Mouse (Mus musculus) midbrain, embryonic 16.5 days (tissue): Measurements from ENCODE around the gene Slc9a3r1. TPM values are rescaled to one million over a fixed set of nuclear protein-coding genes. Genes with fewer than 3 reads are reported as not detected.

Source experiments
- ATAC-seq: fragments of 200-750 bp; cut with Nextera tagmentation; 2 replicates; pipeline ENCODE4 v1.8.0; 2017; ENCODE audit warnings: moderate TSS enrichment
- H3K27ac ChIP-seq: fragments of 300-500 bp; sonication (generic); 2 replicates; pipeline ENCODE4 v1.5.1; 2014; ENCODE audit warnings: mild to moderate bottlenecking, low read length, mixed read lengths
- H3K27me3 ChIP-seq: fragments of 300-500 bp; sonication (generic); 2 replicates; pipeline ENCODE4 v1.6.1; 2014; ENCODE audit warnings: low read depth, low read length, mixed read lengths; ENCODE audit not compliant: control insufficient read depth, insufficient read depth
- H3K36me3 ChIP-seq: fragments of 300-500 bp; sonication (generic); 2 replicates; pipeline ENCODE4 v1.6.1; 2014; ENCODE audit warnings: mild to moderate bottlenecking, low read length, moderate library complexity, mixed read lengths; ENCODE audit not compliant: control insufficient read depth, insufficient read depth
- H3K4me1 ChIP-seq: fragments of 300-500 bp; sonication (generic); 2 replicates; pipeline ENCODE4 v1.6.1; 2014; ENCODE audit warnings: mild to moderate bottlenecking, low read length, mixed read lengths; ENCODE audit not compliant: control insufficient read depth, insufficient read depth
- H3K4me2 ChIP-seq: fragments of 300-500 bp; sonication (generic); 2 replicates; pipeline ENCODE4 v1.6.1; 2014; ENCODE audit warnings: mild to moderate bottlenecking, low read length, mixed read lengths
- H3K4me3 ChIP-seq: fragments of 300-500 bp; sonication (generic); 2 replicates; pipeline ENCODE4 v1.5.1; 2014; ENCODE audit warnings: low read depth, mild to moderate bottlenecking, low read length, moderate library complexity, mixed read lengths
- H3K9ac ChIP-seq: fragments of 300-500 bp; sonication (generic); 2 replicates; pipeline ENCODE4 v1.6.1; 2014; ENCODE audit warnings: low read depth, low read length, mixed read lengths
- H3K9me3 ChIP-seq: fragments of 300-500 bp; sonication (generic); replicated peaks from 2 replicates; pipeline ENCODE4 v1.6.1; 2014; ENCODE audit warnings: mild to moderate bottlenecking, low read length, mixed read lengths; ENCODE audit not compliant: control insufficient read depth, poor library complexity, severe bottlenecking
- WGBS: fragments of 180-500 bp; shearing (Covaris S2); extraction: QIAGEN DNeasy Blood & Tissue Kit; methylation state at CpG from one replicate; pipeline ENCODE4 v1.1.7; 2014; 5-methylcytosine and 5-hydroxymethylcytosine counted together
- polyA plus RNA-seq: library from polyadenylated mRNA; unstranded; fragments of >200 nt; fragmentation: Nextera tagmentation; extraction: Ambion mirVana; gene quantifications from 2 replicates; pipeline ENCODE4 v1.2.1, GENCODE M21; 2015

Slc9a3r1 gene
- polyA plus RNA-seq, 1 experiment from 2014 or later = 57.5 TPM

DNA sequence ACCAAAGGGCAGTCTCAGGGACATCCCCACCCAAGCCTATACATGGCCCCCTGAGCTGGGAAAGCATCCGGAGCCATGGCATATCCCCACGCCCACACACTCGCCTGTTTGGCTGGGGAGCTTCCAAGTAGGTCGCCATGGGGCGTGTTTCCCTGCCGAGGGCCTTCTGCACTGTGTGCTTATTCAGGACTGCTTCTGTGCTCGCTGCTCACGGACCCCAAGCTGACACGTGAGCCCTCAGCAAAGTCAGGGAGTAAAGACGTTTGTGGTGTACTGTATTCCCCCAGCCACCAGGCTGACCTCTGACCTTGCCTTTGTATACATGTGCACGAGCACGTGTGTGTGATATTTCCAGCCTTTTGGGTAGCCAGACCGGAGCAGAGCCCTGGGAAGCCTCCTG is 49.0 kb downstream of the Slc9a3r1 start:
- Histone ChIP-seq H3K27ac (no peak overlapping the region), H3K36me3 (0 out of 2 replicates have a peak, but pooled peaks cover 8% of the 10 kb centered on the region), H3K9me3 (no peaks in the 10 kb centered on the region), H3K4me2 (no peak overlapping the region), H3K4me3 (no peak overlapping the region), H3K9ac (no peak overlapping the region), H3K27me3 (no peaks in the 10 kb centered on the region), H3K4me1 (no peaks in the 10 kb centered on the region)
- 54% methylated on average over 13 of the region's 13 CpGs for WGBS
- ATAC-seq = no peak; the same call in 1 of the 2 replicates

DNA sequence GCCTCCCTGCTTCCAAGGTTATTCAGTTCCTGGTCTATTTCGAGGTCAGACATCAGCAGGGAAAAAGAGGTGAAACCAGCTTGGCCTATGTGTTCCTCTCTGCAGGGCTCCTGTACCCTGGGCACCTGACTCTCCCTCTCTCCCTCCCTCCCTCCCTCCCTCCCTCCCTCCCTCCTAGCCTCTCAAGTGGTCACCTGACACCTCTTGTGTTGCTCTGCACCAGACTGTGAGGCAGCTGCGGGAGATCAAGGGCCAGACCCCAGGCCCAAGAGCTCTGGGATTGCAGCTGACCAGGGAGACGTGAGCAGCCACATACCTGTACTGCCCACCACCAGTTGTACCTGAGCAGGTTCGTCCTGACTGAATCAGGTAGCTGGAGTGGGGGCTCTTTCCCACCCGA is 52.0 kb downstream of the Slc9a3r1 start:
- no peaks in the 10 kb centered on the region for H3K36me3 ChIP-seq
- H3K9me3 ChIP-seq = no peaks in the 10 kb centered on the region
- H3K27ac ChIP-seq = no peak overlapping the region
- no peak overlapping the region for H3K4me3 ChIP-seq
- H3K4me2 ChIP-seq = no peak overlapping the region
- ATAC-seq = no peak
- H3K4me1 ChIP-seq = peaks cover 3% of the 10 kb centered on the region; the same call in 1 of the 2 replicates
- WGBS = 48% methylated on average over 5 of the region's 5 CpGs
- no peak overlapping the region for H3K9ac ChIP-seq
- H3K27me3 ChIP-seq = no peaks in the 10 kb centered on the region

DNA sequence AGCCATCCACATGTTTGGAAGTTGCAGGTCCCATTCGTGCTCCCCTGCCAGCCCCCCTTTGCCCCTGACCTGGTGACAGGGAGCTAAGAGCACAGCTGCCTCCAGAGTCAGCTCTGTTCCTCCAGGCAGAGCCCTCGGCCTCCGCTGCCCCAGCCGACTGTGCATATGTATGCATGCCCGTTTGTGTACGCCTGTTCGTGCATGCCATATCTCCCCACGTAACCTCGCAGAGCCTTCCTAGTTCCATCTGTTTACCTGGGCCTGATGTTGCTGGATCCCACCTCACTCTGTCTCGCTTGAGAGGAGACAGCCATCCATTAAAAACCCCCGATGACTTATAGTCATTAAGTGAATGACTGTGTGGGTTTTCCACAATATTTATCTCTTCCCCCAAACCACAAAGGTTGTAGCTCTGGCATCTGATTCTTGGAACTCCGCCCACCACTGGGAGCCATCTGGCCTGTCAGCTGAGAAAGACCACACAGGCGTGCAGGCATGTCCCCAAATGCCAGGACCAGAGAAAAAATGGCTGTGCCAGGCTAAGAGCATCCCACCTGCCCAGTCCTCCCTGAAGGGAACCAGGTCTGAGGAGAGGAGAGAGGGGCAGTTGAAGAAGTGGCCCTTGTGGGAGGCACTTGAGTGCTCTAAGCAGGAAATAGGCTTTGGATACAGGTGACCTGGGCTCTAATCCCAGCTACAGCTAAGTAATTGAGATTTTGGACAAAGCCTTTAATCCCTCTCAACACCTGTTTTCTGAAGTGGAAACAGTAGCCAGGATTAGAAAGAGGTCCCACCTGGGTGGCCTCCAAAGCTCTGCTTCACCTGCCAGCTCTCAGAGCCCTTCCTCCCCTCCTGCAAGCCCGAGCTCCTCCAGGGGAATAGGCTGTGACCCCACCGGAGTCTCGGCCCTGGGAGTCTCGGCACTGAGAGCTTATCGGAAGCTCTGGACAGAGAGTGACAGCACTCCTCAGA is 54.6 kb downstream of the Slc9a3r1 start:
- Histone ChIP-seq H3K4me1 (peaks cover 10% of the 10 kb centered on the region; the same call in 1 of the 2 replicates), H3K27me3 (no peaks in the 10 kb centered on the region), H3K27ac (no peak overlapping the region), H3K9me3 (no peaks in the 10 kb centered on the region), H3K4me2 (no peak overlapping the region), H3K9ac (0 out of 2 replicates have a peak overlapping the region, but pooled peaks have one; percentile 25), H3K4me3 (no peak overlapping the region), H3K36me3 (no peaks in the 10 kb centered on the region)
- no peak for ATAC-seq
- WGBS = 59% methylated on average over 18 of the region's 18 CpGs

DNA sequence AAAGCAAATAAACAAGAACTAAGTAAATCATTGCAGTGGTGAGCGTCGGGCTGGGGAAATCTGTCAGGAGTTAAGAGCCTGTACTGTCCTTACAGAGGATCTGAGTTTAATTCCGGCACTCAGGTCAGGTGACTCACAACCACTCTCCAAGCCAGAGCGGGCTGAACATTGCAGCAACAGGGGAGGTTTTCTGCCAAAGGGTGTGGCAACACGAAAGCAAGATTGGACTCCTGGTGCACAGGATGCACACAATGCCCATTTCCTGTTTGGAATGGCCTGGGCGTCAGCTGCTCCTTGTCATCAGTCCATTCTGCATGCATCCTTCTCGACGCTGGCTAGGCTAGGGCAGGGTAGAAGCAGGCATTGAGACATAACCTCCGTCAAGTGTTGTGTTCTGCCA is 56.1 kb downstream of the Slc9a3r1 start:
- no peak overlapping the region for H3K4me2 ChIP-seq

DNA sequence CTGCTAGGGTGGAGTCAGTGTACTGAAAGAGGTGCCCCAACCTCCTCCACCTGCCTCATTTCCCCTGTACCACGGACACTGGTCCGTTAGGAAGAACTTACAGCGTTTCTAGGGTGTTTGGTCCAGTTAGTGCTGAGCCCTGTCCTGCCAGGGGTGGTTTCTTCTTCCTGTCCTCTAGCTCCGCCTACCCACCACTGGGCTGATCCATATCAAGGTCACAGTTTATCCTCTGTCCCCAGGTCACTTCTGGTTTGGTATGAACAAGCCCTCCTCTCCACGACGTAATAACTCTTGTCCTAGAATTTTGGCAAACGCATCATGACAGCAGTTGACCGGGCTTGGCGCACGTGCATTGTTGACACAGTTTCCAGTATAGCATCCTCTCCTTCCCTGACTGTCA is 56.5 kb downstream of the Slc9a3r1 start:
- Histone ChIP-seq H3K27ac (no peak overlapping the region), H3K4me3 (no peak overlapping the region), H3K4me2 (no peak overlapping the region), H3K9ac (no peak overlapping the region), H3K27me3 (no peaks in the 10 kb centered on the region), H3K9me3 (no peaks in the 10 kb centered on the region), H3K36me3 (no peaks in the 10 kb centered on the region), H3K4me1 (peaks cover 17% of the 10 kb centered on the region; the same call in 1 of the 2 replicates)
- 93% methylated on average over 10 of the region's 10 CpGs for WGBS
- ATAC-seq = no peak

More for the DNA sequence above, 56.1 kb downstream of the Slc9a3r1 start:
- H3K9ac ChIP-seq = no peak overlapping the region
- no peaks in the 10 kb centered on the region for H3K27me3 ChIP-seq
- H3K4me3 ChIP-seq = no peak overlapping the region
- H3K36me3 ChIP-seq = no peaks in the 10 kb centered on the region
- H3K27ac ChIP-seq = no peak overlapping the region
- 84% methylated on average over 9 of the region's 9 CpGs for WGBS
- ATAC-seq = no peak
- no peaks in the 10 kb centered on the region for H3K9me3 ChIP-seq
- H3K4me1 ChIP-seq = peaks cover 17% of the 10 kb centered on the region; the same call in 1 of the 2 replicates

DNA sequence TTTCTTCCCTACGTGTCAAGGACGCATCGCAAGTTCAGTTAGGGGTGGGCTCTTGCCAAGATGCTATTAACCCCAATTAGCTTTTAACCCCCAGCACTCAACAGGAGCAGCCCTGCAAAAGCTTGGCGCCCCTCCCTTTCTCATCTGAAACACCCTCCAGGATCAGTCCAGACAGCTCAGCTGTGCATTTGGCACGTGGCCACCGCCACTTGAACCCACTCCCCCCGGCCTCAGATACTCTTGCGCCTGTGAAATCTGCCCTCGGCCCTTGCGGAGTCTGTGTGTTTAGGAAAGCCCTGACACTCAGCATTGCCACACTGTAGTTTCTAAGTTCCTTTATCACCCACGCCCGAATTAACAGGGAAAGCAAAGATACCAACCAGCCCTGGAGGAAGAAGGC is 58.9 kb downstream of the Slc9a3r1 start:
- no peak overlapping the region for H3K27ac ChIP-seq
- 52% methylated on average over 12 of the region's 12 CpGs for WGBS
- H3K9me3 ChIP-seq = no peaks in the 10 kb centered on the region
- H3K9ac ChIP-seq = no peak overlapping the region
- H3K4me2 ChIP-seq = no peak overlapping the region
- ATAC-seq = no peak
- no peaks in the 10 kb centered on the region for H3K36me3 ChIP-seq
- H3K4me1 ChIP-seq = peaks cover 37% of the 10 kb centered on the region
- H3K27me3 ChIP-seq = no peaks in the 10 kb centered on the region
- no peak overlapping the region for H3K4me3 ChIP-seq

DNA sequence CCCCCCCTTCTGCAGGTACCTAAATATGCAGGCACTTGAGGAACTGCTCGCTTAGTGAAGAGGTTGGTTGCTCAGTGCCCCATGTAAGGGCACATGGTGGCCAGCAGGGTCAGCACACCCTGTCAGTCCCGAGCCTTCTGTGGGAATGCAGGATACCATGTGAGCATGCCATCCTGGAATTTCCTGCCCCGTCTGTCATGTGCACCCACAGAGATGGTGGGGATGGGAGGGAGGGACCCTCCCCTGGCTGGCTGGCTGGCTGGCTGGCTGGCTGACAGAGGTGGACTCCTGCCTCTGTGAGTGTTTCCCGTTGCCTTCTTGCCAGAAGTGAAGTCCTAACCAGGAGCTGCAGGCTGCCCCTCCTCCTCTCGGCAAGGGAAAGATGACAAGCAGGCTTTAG is 59.4 kb downstream of the Slc9a3r1 start:
- Histone ChIP-seq H3K4me3 (no peak overlapping the region), H3K4me2 (no peak overlapping the region), H3K27ac (no peak overlapping the region), H3K9me3 (no peaks in the 10 kb centered on the region), H3K36me3 (no peaks in the 10 kb centered on the region), H3K9ac (no peak overlapping the region), H3K4me1 (peaks cover 41% of the 10 kb centered on the region), H3K27me3 (no peaks in the 10 kb centered on the region)
- ATAC-seq = no peak
- WGBS = 43% methylated on average over 4 of the region's 5 CpGs

DNA sequence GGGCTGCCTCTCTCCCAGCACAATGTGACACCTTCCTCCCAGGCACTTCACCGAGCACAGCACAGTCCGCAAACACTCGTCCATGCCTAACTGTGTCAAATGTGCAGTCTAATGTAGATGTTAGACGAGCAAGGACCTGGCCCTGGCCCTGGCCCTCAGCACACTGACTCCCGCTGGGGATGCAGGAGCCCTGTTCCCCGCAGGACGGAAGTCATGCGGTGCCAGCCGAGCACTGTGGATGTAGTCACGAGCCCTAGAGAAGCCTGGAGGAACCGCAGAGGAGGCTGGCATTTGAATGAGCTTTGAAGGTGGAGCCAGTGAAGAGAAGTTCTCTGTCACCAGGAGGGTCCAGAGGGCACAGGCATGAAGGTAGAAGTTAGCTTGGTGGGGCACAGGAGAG is 60.3 kb downstream of the Slc9a3r1 start:
- Histone ChIP-seq H3K4me2 (no peak overlapping the region), H3K9me3 (no peaks in the 10 kb centered on the region), H3K9ac (no peak overlapping the region), H3K36me3 (no peaks in the 10 kb centered on the region), H3K27ac (no peak overlapping the region), H3K4me1 (peaks cover 44% of the 10 kb centered on the region), H3K4me3 (no peak overlapping the region), H3K27me3 (no peaks in the 10 kb centered on the region)
- 70% methylated on average over 11 of the region's 11 CpGs for WGBS
- no peak for ATAC-seq

DNA sequence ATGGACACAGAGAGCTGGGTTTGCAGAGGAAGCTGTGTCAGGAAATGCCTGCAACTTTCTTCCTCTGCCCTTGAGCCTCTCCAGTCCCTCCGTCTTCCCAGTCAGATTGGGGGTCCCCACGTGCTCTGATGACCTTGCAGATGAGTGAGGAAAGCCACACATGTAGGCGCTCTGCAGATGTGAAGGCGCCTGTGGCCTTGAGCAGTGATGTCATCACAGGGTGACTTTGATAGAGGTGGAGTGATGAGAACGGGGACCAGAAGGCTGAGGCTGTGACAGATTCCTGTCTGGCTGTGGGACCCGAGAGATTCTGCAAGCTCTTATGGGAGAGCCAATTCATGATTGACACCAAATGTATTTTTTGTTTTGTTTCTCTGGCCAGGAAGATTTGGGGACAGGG is 60.7 kb downstream of the Slc9a3r1 start:
- WGBS = 79% methylated on average over 6 of the region's 6 CpGs
- no peak overlapping the region for H3K4me2 ChIP-seq
- H3K9me3 ChIP-seq = no peaks in the 10 kb centered on the region
- ATAC-seq = no peak
- H3K4me1 ChIP-seq = peaks cover 44% of the 10 kb centered on the region
- H3K27ac ChIP-seq = no peak overlapping the region
- no peaks in the 10 kb centered on the region for H3K27me3 ChIP-seq
- H3K36me3 ChIP-seq = no peaks in the 10 kb centered on the region
- no peak overlapping the region for H3K4me3 ChIP-seq
- H3K9ac ChIP-seq = no peak overlapping the region
